Mouse (Mus musculus): Measurements from ENCODE around the gene Nbea. TPM values are rescaled to one million over a fixed set of nuclear protein-coding genes. Genes with fewer than 3 reads are reported as not detected.

The Nbea gene
- polyA plus RNA-seq, 1 experiment: 0.20 TPM

DNA sequence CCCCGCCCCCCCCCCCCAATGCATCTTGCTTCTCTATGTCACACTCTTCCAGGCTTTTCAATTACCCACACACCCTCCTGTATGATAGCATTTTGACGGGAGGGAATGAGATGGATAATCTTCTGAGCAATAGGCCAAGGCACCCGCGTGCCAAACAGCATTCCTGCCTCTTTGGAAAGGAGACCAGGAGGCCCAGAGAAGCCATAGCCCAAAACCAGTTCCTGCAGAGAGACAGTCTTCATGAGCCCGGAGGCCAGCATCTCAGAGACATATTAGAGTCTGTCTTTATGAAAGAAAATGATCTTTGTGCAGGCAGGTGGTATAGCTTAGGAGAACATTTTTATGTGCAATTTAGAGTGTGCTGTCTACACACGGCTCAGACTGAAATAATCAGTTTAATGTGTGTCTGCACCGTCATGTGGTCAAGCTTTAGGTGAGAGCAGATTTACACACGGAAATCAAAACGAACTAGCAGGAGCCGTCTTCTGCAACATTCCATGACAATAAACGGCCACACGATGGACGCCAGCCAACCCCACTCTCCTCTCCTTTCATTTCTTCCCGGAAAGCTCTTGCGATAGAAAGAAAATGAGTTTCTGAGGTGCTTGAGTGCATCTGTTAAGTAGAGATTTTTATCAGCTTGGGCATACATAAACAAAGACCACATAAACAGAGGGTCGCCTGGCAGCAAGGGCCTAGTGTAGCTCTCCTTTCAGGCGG lies 584.0 kb downstream of the Nbea start:
- Histone ChIP-seq H3K27me3 (replicated peaks) (peaks cover 32% of the 10 kb centered on the region), H3K9me3 (no peaks in the 10 kb centered on the region; the same call in 1 of the 2 replicates), H3K36me3 (replicated peaks; ENCODE audit: low read length) (no peaks in the 10 kb centered on the region), H3K4me3 (replicated peaks) (no peak overlapping the region), H3K4me1 (peaks cover 20% of the 10 kb centered on the region)
- TF ChIP-seq GATA1 (IDR thresholded peaks at IDR 0.05; ENCODE audit: borderline replicate concordance, low read length): no peak
- no peak for TF ChIP-seq FLI1 (IDR thresholded peaks at IDR 0.05; ENCODE audit: low read length)

DNA sequence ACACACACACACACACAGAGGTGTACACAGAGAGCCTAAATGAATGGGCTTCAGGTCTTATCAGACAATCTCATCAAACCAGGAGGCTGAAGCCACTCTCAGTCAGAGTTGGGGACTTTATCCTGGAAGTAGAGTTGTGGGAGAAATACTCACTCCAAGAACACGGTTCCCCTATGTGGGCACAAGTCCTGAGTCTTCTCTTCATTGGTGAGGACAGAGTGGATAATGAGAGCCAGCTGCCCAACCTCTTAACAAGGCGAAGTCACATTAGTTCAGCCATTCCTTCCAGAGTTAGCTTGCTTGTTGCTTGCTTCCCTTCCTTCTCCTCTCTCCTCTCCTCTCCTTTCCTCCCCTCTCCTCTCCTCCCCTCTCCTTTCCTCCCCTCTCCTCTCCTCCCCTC lies 584.8 kb downstream of the Nbea start:
- H3K9me3 ChIP-seq: no peaks in the 10 kb centered on the region; the same call in 1 of the 2 replicates
- peaks cover 20% of the 10 kb centered on the region for H3K4me1 ChIP-seq
- TF ChIP-seq FLI1 (IDR thresholded peaks at IDR 0.05; ENCODE audit: low read length) (no peak), GATA1 (IDR thresholded peaks at IDR 0.05; ENCODE audit: borderline replicate concordance, low read length) (no peak)
- H3K27me3 ChIP-seq (replicated peaks): peaks cover 36% of the 10 kb centered on the region
- H3K36me3 ChIP-seq (replicated peaks; ENCODE audit: low read length): no peaks in the 10 kb centered on the region
- no peak overlapping the region for H3K4me3 ChIP-seq (replicated peaks)

DNA sequence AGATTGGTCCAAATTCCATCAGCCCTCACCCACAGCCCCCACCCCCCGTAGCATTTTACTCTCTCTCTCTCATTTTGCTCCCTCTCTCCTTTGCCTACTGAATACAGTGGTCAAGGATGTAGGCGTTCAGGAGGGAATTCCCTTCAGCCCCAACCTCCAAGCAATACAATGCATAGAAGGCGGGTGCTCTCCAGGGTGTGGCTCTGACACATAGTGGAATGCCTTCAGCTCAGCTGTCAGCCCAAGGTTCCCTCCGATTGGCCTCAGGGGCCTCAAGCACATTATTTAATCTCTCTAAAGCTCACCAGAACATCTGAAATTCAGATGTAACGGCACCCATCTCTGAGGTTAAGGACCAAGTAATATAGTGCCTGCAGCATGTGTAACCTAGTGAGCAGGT lies 590.2 kb downstream of the Nbea start:
- peaks cover 2% of the 10 kb centered on the region; the same call in 1 of the 2 replicates for H3K9me3 ChIP-seq
- H3K27me3 ChIP-seq (replicated peaks): peaks cover 32% of the 10 kb centered on the region
- H3K4me3 ChIP-seq (replicated peaks): no peak overlapping the region
- peaks cover 37% of the 10 kb centered on the region for H3K4me1 ChIP-seq
- no peaks in the 10 kb centered on the region for H3K36me3 ChIP-seq (replicated peaks; ENCODE audit: low read length)
- TF ChIP-seq FLI1 (IDR thresholded peaks at IDR 0.05; ENCODE audit: low read length): no peak
- TF ChIP-seq GATA1 (IDR thresholded peaks at IDR 0.05; ENCODE audit: borderline replicate concordance, low read length): no peak

DNA sequence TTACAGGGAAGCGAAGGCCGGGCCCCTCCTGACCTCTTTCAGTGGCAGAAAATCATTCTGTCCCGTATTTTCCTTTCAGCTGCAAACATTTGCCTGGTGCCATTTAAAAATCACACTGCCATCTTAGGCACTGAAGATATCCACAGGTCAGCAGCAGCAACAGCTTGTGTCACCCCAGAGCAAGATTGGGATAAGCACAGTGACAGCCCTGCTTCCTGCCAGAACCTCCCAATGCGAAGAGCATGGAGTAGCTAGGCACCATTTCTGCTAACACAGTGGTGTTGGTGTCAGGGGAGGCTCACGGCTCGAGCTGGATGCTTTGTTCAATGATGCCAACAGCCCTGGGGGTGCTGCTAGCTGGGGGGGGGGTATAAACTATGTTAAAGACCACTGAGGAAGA lies 592.8 kb downstream of the Nbea start:
- no peak for TF ChIP-seq FLI1 (IDR thresholded peaks at IDR 0.05; ENCODE audit: low read length)
- H3K9me3 ChIP-seq: 0 out of 2 replicates have a peak, but pooled peaks cover 2% of the 10 kb centered on the region

DNA sequence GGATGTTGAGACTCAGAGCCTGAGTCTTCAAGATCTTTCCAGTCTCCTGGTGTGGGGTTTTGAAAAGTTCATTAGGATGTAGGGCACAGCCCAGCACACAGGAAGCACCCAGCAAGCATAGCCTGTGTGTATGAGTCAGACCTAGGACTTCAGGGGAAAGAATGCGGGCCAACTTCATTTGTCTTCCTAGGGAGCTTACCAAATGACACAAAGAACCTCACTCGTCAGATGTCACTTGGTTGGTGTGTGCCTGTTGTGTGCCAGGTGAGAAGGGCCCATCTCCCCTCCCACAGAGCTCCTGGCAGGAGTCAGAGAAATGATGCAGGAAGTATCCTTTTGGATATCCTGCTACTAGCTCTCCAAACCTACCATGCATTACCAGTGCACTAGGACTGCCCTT lies 593.2 kb downstream of the Nbea start:
- Histone ChIP-seq H3K4me1 (peaks cover 37% of the 10 kb centered on the region), H3K9me3 (0 out of 2 replicates have a peak, but pooled peaks cover 2% of the 10 kb centered on the region), H3K36me3 (replicated peaks; ENCODE audit: low read length) (no peaks in the 10 kb centered on the region), H3K27me3 (replicated peaks) (peaks cover 32% of the 10 kb centered on the region), H3K4me3 (replicated peaks) (no peak overlapping the region)
- no peak for TF ChIP-seq GATA1 (IDR thresholded peaks at IDR 0.05; ENCODE audit: borderline replicate concordance, low read length)
- no peak for TF ChIP-seq FLI1 (IDR thresholded peaks at IDR 0.05; ENCODE audit: low read length)

More for the DNA sequence above, 592.8 kb downstream of the Nbea start:
- Histone ChIP-seq H3K36me3 (replicated peaks; ENCODE audit: low read length) (no peaks in the 10 kb centered on the region), H3K4me1 (peaks cover 37% of the 10 kb centered on the region), H3K4me3 (replicated peaks) (no peak overlapping the region), H3K27me3 (replicated peaks) (peaks cover 34% of the 10 kb centered on the region)

DNA sequence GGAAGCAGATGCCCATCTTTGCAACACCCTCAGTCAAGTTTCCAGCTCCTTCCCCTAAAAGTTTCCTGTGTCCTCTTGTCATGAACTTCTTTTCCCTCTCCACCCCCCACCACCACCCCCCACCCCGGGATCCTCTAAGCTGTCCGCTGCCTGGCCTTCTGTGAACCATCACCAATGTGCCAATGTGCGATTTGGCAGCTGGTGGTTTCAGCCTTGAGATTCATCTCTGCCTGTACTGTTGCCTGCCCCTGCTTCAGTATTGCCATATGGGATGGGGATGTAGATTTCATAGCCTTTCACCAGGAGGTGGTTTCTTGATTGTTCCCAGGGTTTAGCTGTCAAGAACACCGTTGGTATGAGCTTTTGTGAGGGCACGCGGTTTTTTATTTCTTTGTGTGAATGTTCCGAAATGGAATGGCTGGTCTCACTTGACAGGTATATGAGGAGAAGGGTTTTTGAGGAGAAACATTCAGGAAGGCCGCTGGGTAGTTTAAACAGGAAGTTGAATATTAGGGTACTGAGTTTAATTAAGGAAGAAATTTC lies 594.0 kb downstream of the Nbea start:
- no peak overlapping the region for H3K4me3 ChIP-seq (replicated peaks)
- TF ChIP-seq FLI1 (IDR thresholded peaks at IDR 0.05; ENCODE audit: low read length) (no peak), GATA1 (IDR thresholded peaks at IDR 0.05; ENCODE audit: borderline replicate concordance, low read length) (no peak)
- 0 out of 2 replicates have a peak, but pooled peaks cover 2% of the 10 kb centered on the region for H3K9me3 ChIP-seq
- peaks cover 37% of the 10 kb centered on the region for H3K4me1 ChIP-seq
- H3K27me3 ChIP-seq (replicated peaks): peaks cover 26% of the 10 kb centered on the region
- H3K36me3 ChIP-seq (replicated peaks; ENCODE audit: low read length): no peaks in the 10 kb centered on the region

DNA sequence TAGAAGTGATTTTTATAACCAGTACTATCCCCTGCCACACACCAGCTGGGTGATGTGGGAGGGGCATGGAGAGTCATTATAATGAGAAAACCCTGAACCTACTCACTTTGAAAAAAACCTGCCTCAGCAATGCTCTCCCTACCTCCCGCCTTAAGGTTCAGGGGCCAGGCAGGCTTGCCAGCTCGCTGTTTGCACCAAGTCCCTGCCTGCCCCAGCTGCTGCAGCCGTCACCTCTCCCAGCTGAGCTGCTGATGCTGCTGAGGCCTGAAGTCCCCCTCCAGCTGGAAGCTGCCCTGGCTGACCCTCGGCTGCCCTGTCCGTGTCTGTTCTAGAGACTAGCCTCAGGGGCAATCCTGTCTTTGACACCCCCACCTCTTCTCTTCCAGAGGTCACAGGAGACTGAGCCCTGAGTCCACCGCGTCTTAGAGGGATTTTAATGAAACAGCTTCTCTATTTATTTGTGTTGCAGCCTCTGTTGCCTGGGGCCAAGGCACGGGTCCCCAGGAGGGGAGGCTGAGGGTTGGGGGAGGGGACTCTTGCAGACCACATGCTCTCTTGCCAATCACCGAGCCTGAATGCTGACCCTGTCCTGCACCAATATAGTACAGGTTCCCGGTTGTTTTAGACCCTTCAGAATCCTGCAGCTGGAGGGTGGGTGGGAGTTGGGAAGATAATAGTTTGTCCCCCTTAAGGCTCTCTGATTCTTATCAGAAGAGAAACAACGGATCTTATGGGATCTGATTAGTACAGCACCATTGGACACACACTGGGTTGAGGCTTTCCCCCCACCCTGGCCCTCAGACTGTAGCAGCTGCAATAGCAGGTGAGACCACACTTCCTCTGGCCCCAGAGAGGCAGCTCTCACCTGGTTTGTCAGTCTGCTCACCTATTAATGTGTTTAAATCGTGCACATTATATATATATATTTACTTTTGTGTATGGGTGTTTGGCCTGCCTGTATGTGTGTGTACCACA lies 595.2 kb downstream of the Nbea start:
- Histone ChIP-seq H3K36me3 (replicated peaks; ENCODE audit: low read length) (no peaks in the 10 kb centered on the region), H3K27me3 (replicated peaks) (peaks cover 19% of the 10 kb centered on the region), H3K4me3 (replicated peaks) (no peak overlapping the region), H3K9me3 (0 out of 2 replicates have a peak, but pooled peaks cover 2% of the 10 kb centered on the region), H3K4me1 (peaks cover 35% of the 10 kb centered on the region)
- TF ChIP-seq GATA1 (IDR thresholded peaks at IDR 0.05; ENCODE audit: borderline replicate concordance, low read length) (no peak), FLI1 (IDR thresholded peaks at IDR 0.05; ENCODE audit: low read length) (no peak)

DNA sequence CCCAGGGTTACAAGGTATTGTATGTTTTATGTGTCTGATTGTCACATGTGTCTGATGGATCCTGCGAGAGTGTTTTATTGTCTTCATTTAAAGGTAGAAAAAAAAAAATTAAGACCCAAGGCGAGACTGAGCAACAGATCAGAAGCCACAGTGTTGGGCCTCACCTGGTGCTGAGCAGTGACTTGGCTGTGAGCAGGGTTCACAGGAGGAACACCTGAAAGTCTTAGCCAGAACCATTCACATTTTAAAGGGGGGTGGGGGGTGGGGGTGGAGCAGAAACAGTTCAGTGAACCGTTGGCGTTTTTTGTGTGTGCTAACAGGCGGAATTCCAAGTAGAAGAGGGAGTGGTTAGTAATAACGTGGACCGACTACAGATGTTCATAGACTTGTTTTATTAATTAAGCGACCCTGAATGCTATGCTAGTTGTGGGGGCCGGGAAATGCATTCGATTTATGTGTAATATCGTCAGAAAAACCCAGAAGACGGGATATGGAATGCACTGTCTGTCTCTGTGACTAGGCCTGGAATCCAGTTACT lies 596.0 kb downstream of the Nbea start:
- no peak overlapping the region for H3K4me3 ChIP-seq (replicated peaks)
- 0 out of 2 replicates have a peak, but pooled peaks cover 2% of the 10 kb centered on the region for H3K9me3 ChIP-seq
- H3K36me3 ChIP-seq (replicated peaks; ENCODE audit: low read length): no peaks in the 10 kb centered on the region
- H3K4me1 ChIP-seq: peaks cover 28% of the 10 kb centered on the region
- TF ChIP-seq GATA1 (IDR thresholded peaks at IDR 0.05; ENCODE audit: borderline replicate concordance, low read length) (no peak), FLI1 (IDR thresholded peaks at IDR 0.05; ENCODE audit: low read length) (no peak)
- H3K27me3 ChIP-seq (replicated peaks): peaks cover 19% of the 10 kb centered on the region

Data from megakaryocyte, embryonic 14.5 days (primary cell).